Mouse (Mus musculus) thymus, postnatal 0 days (tissue): Measurements from ENCODE around the gene Pacsin3. TPM values are rescaled to one million over a fixed set of nuclear protein-coding genes. Genes with fewer than 3 reads are reported as not detected.
"Not testable (repeated sequence)": the region's sequence is repeated elsewhere in the genome, so short reads cannot be mapped to it uniquely, and the experiment has no call there.

Source experiments
- DNase-seq: peaks from one replicate; pipeline ENCODE4 v3.0.0-alpha.2; 2015; ENCODE audit warnings: low spot score
- polyA plus RNA-seq: library from polyadenylated mRNA; unstranded; fragments of >200 nt; fragmentation: Nextera tagmentation; extraction: Ambion mirVana; gene quantifications from 2 replicates; pipeline ENCODE4 v1.2.1, GENCODE M21; 2015

Gene Pacsin3
- 4.3 and 5.9 TPM in 2 replicates for polyA plus RNA-seq

GRCm38 (mm10) chr2:91255661-91256150, at the start of gene Pacsin3:
TSS of gene Pacsin3 (plus strand) at chr2:91255954.
- no peak for DNase-seq

- DNase-seq: no peak
Observed at GRCm38 (mm10) chr2:91206254-91206775, 49.4 kb upstream of the Pacsin3 start.

- DNase-seq: no peak
Observed at GRCm38 (mm10) chr2:91213311-91213710, 42.4 kb upstream of the Pacsin3 start.

GRCm38 (mm10) chr2:91217032-91217431, 38.7 kb upstream of the Pacsin3 start:
- peak; percentile 60 for DNase-seq

GRCm38 (mm10) chr2:91220501-91220900, 35.3 kb upstream of the Pacsin3 start:
- no peak for DNase-seq

- no peak for DNase-seq
Observed at GRCm38 (mm10) chr2:91223614-91224013, 32.1 kb upstream of the Pacsin3 start.

GRCm38 (mm10) chr2:91229735-91230134, 26.0 kb upstream of the Pacsin3 start:
- DNase-seq: no peak

- peak; percentile 97 for DNase-seq
Observed at GRCm38 (mm10) chr2:91236601-91237510, 18.9 kb upstream of the Pacsin3 start, which contains the start of gene Ddb2. TSS of gene Ddb2 (minus strand) at chr2:91236982.

- DNase-seq: not testable (repeated sequence)
Observed at GRCm38 (mm10) chr2:91237511-91238080, 18.2 kb upstream of the Pacsin3 start.

- peak; percentile 37 for DNase-seq
Observed at GRCm38 (mm10) chr2:91242547-91242946, 13.2 kb upstream of the Pacsin3 start.

- no peak for DNase-seq
Observed at GRCm38 (mm10) chr2:91243416-91243815, 12.3 kb upstream of the Pacsin3 start.

- DNase-seq: no peak
Observed at GRCm38 (mm10) chr2:91244557-91245228, 11.1 kb upstream of the Pacsin3 start.

GRCm38 (mm10) chr2:91248366-91248765, 7.4 kb upstream of the Pacsin3 start:
- DNase-seq: no peak

- no peak for DNase-seq
Observed at GRCm38 (mm10) chr2:91252001-91252400, 3.8 kb upstream of the Pacsin3 start.

GRCm38 (mm10) chr2:91252512-91252911, 3.2 kb upstream of the Pacsin3 start:
- DNase-seq: no peak

- DNase-seq: no peak
Observed at GRCm38 (mm10) chr2:91254725-91255380, 901 bp upstream of the Pacsin3 start.

GRCm38 (mm10) chr2:91256256-91257125, 737 bp downstream of the Pacsin3 start:
- peak; percentile 32 for DNase-seq

- no peak for DNase-seq
Observed at GRCm38 (mm10) chr2:91257126-91257980, 1.6 kb downstream of the Pacsin3 start.

GRCm38 (mm10) chr2:91258054-91258453, 2.3 kb downstream of the Pacsin3 start:
- no peak for DNase-seq
